Mouse (Mus musculus): ENCODE measurements at regions not wholly inside any gene's neighbourhood (a gene's known extent, or its start where the extent isn't known, plus 50 kb on each side); places are given as distances from the start of the nearest gene placed in this dataset.

DNA sequence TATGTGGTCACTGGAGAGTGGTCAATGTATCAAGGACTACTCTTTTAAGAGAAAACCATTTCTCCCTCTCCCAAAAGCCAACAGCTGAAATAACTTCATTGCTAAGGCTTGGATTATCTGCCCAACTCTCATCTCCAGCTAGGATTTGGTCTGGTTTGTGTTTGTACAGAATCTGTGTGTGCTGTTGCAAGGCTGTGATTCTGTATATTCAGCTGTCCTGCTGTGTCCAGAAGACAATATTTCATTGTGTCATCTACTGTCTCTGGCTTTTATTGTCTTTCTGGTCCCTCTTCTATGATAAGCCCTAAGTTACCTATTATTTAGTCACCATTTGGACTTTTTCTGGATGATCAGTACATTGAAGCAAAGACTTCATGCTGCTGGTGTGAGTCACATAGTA lies 110.9 kb downstream of the Cenpc1 start:
- DNase-seq (ENCODE audit: low read depth, low spot score) = no peak

GRCm38 (mm10) chr5:85936667-85937314 lies 128.6 kb downstream of the Cenpc1 start:
- DNase-seq (ENCODE audit: low read depth, low spot score) = peak; percentile 45

DNA sequence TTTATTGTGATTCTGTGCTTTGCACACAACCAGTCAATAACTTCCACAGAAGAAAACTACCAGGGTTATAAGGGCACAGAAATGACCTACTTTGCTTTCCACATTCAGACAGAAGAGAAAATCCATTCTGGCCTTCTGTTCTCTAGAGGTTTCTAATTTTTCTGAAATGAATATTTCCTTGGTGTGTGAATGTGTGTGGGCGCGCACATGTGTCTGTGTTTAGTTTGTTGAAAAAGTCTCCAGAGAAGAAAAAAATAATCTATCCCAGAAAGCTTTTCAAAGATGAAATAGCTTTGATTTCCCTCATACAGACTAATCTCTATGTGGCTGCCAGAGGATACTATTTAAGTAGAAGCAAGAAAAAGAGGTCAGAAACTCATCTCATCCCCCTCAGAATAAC lies 147.1 kb downstream of the Cenpc1 start:
- DNase-seq (ENCODE audit: low read depth, low spot score) = no peak

- DNase-seq (ENCODE audit: low read depth, low spot score) = no peak
These were observed 150.4 kb downstream of the Cenpc1 start for GRCm38 (mm10) chr5:85915000-85915399.

DNA sequence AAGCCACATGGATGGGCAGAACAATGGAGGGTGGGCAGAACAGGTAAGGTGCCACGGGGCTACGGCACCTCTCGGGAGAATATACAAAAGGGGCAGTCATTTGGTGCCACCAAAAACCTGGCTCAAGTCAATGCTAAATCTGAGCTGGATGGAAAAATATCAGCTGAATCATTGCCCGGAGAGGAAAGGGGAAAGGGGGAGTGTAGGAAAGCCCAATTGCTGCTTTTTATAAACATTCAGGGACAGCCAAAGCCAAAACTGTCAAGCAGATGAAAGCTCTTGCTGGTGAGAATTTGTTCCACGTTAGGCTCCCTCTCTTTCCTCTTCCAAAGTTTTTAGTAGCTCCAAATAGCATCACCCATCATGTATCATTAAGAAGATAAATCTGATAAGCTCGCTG lies 168.9 kb downstream of the Cenpc1 start:
- no peak for DNase-seq (ENCODE audit: low read depth, low spot score)

- no peak for DNase-seq (ENCODE audit: low read depth, low spot score)
These were observed 169.6 kb downstream of the Cenpc1 start for GRCm38 (mm10) chr5:85895814-85896213.

DNA sequence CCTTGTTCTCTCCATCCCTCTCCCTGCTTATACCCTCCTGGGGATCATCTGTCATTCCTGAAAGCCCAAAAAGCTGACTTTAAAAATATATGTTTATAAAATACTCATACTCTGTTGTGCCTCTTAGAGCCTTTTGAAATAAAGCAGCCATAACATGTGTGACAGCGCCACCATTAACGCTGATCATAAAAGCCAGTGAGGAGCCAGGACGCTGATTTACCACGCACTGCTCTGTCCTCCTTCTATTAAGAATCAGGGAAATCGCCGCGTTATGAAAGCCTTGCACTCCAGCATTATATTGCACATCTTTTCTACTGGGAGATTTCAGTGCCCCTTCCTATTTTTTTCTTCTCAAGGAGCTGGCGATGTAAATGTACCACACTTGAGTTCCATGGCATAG lies 195.1 kb downstream of the Cenpc1 start:
- no peak for DNase-seq (ENCODE audit: low read depth, low spot score)

DNA sequence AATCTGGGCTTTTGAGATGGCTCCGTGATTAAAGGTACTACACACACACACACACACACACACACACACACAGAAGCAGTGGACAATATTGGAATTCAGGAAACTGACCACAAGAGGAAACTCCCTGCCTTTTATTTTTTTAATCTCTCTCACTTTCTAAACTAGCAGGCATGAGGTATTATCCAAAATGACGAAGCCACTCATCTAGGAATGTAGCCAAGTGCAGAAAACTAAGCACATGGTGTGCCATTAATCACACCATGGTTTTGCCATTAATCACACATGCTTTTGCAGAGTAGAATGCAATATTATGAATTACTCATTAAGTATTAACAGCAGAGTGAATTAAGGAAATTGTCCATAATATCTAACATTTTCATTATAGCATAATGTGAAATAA lies 232.8 kb downstream of the Cenpc1 start:
- DNase-seq (ENCODE audit: low read depth, low spot score) = no peak

GRCm38 (mm10) chr5:85795531-85796197 lies 269.7 kb downstream of the Cenpc1 start:
- no peak for DNase-seq (ENCODE audit: low read depth, low spot score)

GRCm38 (mm10) chr5:85793148-85793547 lies 272.2 kb downstream of the Cenpc1 start:
- no peak for DNase-seq (ENCODE audit: low read depth, low spot score)

DNA sequence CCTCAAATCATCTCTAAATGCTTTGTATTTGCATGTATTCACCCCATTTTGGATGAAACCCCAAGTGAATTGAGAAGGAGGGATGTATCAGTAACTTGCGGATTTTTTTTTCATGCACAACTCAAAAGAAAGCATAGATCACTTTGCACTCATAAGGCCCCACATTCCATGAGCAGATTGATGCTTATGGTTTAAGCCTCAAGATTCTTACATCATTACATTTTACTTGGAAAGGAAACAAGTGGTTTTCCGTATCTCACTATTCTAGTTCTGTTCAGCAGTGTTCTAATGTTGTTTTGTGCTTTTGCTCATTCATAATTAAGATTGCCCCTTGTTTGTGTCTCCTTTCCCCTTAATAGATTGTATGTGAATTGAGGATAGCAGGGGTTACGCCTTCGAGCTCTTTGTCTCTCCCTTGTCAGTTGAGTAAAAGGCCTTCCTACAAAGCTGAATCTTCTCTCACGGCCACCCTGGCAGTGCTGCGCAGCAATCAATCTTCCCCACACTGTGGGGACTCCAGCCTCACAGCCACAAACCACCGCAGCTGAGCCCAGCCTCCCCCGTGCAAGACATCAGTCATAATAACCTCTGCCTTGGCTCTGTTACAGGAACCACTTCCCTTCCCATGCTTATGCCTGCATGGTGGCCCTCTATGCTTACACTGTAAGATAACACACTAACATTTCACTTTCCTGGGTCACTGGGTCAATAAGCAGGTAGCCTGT lies 284.5 kb downstream of the Cenpc1 start:
- no peak for DNase-seq (ENCODE audit: low read depth, low spot score)

GRCm38 (mm10) chr5:85780017-85780416 lies 285.4 kb downstream of the Cenpc1 start:
- DNase-seq (ENCODE audit: low read depth, low spot score) = no peak

GRCm38 (mm10) chr5:85779205-85779604 lies 286.2 kb downstream of the Cenpc1 start:
- no peak for DNase-seq (ENCODE audit: low read depth, low spot score)

DNA sequence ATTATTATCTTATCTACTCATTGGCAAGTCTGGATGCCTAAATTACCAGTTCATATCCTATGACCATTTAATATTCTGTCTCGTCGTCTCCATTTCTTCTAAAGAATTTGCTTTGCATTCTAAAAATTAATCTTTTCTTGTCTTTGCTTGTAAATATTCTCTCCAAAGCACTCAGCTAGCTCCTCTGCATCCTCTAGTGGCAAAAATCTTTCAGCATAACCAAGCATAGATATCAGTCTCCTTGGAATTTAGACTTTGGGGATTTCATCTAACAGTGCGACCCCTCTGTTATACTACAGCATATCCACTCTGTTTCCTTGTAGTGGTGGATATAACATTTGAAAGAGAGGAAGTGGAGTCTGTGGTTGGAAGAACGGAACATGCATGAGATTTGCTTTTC lies 292.7 kb downstream of the Cenpc1 start:
- no peak for DNase-seq (ENCODE audit: low read depth, low spot score)

DNA sequence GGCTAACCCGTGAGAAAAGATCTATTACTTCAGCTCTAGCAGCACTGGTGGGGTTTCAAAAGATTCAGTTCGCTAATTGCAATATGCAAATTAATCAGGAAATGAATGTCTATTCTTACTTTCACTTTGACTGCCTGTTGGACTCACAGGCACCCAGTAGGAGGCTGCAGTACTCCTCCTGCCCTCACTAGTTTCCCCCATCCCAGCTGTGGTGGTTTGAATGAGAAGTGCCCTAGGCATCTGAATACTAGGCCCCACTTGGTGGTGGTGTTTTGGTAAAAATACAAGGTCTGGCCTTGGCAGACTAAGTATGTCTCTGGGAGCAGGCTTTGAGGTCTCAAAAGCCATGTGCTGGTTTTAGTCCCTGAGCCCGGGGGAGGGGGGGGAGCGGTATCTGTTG lies 293.3 kb downstream of the Cenpc1 start:
- DNase-seq (ENCODE audit: low read depth, low spot score) = no peak

GRCm38 (mm10) chr5:85767157-85767556 lies 298.2 kb downstream of the Cenpc1 start:
- DNase-seq (ENCODE audit: low read depth, low spot score) = no peak

GRCm38 (mm10) chr5:85756716-85757115 lies 308.7 kb downstream of the Cenpc1 start:
- DNase-seq (ENCODE audit: low read depth, low spot score) = no peak

- DNase-seq (ENCODE audit: low read depth, low spot score) = no peak
These were observed 311.2 kb downstream of the Cenpc1 start for GRCm38 (mm10) chr5:85754227-85754626.

GRCm38 (mm10) chr5:85753109-85753508 lies 312.3 kb downstream of the Cenpc1 start:
- no peak for DNase-seq (ENCODE audit: low read depth, low spot score)

DNA sequence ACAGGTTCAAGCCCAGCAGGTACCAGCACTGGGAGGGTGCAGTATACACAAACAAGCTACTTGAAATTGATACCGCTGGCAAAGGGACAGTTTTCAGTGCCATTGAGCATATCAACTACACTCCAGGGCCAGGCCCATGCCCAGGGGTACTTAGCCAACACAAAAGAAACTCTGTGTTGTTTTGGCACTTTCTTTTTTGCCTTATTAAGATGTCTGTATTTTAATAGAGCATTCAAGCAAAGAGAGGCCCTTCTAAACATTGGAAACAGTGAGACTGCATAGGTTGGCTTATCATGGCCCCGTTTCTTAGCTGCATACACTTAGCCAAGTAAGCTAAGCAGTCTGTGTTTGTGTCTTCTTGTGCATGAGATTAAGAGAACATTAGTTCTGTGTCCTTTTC lies 313.7 kb downstream of the Cenpc1 start:
- no peak for DNase-seq (ENCODE audit: low read depth, low spot score)

- no peak for DNase-seq (ENCODE audit: low read depth, low spot score)
These were observed 314.5 kb downstream of the Cenpc1 start for GRCm38 (mm10) chr5:85750893-85751292.

GRCm38 (mm10) chr5:85729613-85730012 lies 335.8 kb downstream of the Cenpc1 start:
- DNase-seq (ENCODE audit: low read depth, low spot score) = no peak

DNA sequence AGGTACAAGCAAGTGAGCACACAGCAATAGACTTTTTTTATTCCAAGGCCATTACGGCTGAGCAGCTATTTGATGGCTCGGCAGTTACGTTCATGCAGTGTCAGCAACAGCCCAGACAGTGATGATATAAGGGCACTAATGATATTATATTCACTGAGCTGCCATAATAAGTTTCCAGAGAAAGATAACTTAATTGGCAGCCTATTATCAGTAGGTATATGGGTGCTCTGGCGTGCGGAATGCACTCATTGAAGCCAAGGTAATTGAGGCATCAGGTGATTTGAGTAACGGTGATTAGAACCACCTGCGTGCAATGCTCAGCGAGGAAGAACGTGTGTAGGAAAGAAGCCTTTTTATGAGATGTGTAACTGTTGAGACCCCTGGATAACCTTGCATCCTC lies 358.0 kb downstream of the Cenpc1 start:
- no peak for DNase-seq (ENCODE audit: low read depth, low spot score)
